Mouse (Mus musculus): ENCODE results near the gene Slc27a4.

Slc27a4 gene

GRCm38 (mm10) chr2:29857341-29857740 lies 54.9 kb downstream of the Slc27a4 start:
- no peak for DNase-seq

- no peak for DNase-seq
These were observed 55.5 kb downstream of the Slc27a4 start for GRCm38 (mm10) chr2:29857967-29858366.

- DNase-seq: no peak
These were observed 56.5 kb downstream of the Slc27a4 start for GRCm38 (mm10) chr2:29858748-29859473.

GRCm38 (mm10) chr2:29865125-29865524 lies 62.7 kb downstream of the Slc27a4 start:
- DNase-seq: no peak

All from right cerebral cortex, adult 18-20 months (tissue).